Mouse (Mus musculus) embryonic facial prominence, embryonic 12.5 days (tissue): ENCODE results near the gene Hist1h2bh. TPM values are rescaled to one million over a fixed set of nuclear protein-coding genes. Genes with fewer than 3 reads are reported as not detected.

Experiments
- ATAC-seq: fragments of 200-750 bp; cut with Nextera tagmentation; 2 replicates; pipeline ENCODE4 v1.8.0; 2017; ENCODE audit not compliant: insufficient number of reproducible peaks, insufficient read depth, low FRiP score, low TSS enrichment
- H3K27ac ChIP-seq: fragments of 300-500 bp; sonication (generic); 2 replicates; pipeline ENCODE4 v1.5.1; 2016; ENCODE audit warnings: mild to moderate bottlenecking
- H3K27me3 ChIP-seq: fragments of 300-500 bp; sonication (generic); 2 replicates; pipeline ENCODE4 v1.6.1; 2016; ENCODE audit warnings: mild to moderate bottlenecking, moderate library complexity
- H3K36me3 ChIP-seq: fragments of 300-500 bp; sonication (generic); 2 replicates; pipeline ENCODE4 v1.6.1; 2016; ENCODE audit warnings: mild to moderate bottlenecking
- H3K4me1 ChIP-seq: fragments of 300-500 bp; sonication (generic); 2 replicates; pipeline ENCODE4 v1.6.1; 2016
- H3K4me2 ChIP-seq: fragments of 300-500 bp; sonication (generic); replicated peaks from 2 replicates; pipeline ENCODE4 v1.6.1; 2016; ENCODE audit warnings: mild to moderate bottlenecking, moderate library complexity
- H3K4me3 ChIP-seq: fragments of 300-500 bp; sonication (generic); 2 replicates; pipeline ENCODE4 v1.5.1; 2016; ENCODE audit warnings: mild to moderate bottlenecking
- H3K9ac ChIP-seq: fragments of 300-500 bp; sonication (generic); 2 replicates; pipeline ENCODE4 v1.6.1; 2016; ENCODE audit warnings: mild to moderate bottlenecking, moderate library complexity
- H3K9me3 ChIP-seq: fragments of 300-500 bp; sonication (generic); 2 replicates; pipeline ENCODE4 v1.6.1; 2016; ENCODE audit warnings: mild to moderate bottlenecking, moderate library complexity
- WGBS: fragments of 180-500 bp; shearing (Covaris S2); methylation state at CpG from one replicate; pipeline ENCODE4 v1.1.7; 2016; 5-methylcytosine and 5-hydroxymethylcytosine counted together
- polyA plus RNA-seq: library from polyadenylated mRNA; unstranded; fragments of >200 nt; fragmentation: Nextera tagmentation; extraction: Ambion mirVana; gene quantifications from 2 replicates; pipeline ENCODE4 v1.2.1, GENCODE M21; 2016

Gene Hist1h2bh
- polyA plus RNA-seq, 1 experiment from 2014 or later, result 1.3 TPM

DNA sequence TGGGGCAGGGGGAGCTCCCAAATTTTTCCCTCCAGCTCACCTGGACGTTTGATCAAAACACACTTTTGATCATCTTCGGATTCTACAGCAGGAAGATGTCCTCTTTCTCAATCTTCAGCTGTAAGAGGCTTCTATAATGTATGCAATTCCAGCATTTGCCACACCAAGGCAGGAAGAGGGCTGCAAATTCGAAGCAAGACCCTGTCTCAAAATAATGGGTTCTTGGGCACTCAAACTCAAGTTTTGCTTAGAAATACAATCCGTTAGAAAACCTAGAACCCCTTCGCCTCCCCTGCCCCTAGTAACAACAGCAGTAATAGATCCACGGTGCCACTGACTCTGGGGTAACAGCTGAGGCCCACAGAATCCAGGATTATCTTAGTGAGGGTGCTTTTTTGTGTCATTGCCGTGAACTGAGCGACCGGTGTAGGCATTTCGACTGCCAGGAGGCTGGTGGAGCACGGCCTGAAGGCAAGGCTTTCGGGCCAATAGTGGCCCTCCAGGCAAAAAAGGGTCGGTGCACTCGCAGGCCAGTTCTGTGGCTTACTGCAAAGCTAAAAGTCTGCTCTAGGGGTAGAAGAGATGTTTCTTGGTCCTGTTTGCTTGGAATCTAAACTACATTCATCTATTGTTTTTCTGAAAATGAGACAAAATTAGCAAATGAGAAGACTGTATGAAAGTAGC lies 37.4 kb downstream of the Hist1h2bh start:
- no peak for ATAC-seq
- peak overlapping the region; percentile 55; the same call in 1 of the 2 replicates for H3K27ac ChIP-seq
- peak overlapping the region; percentile 25; the same call in 1 of the 2 replicates for H3K9ac ChIP-seq
- peaks cover 14% of the 10 kb centered on the region; the same call in 1 of the 2 replicates for H3K4me1 ChIP-seq
- H3K9me3 ChIP-seq, result no peaks in the 10 kb centered on the region
- peak overlapping the region; percentile 55 for H3K4me2 ChIP-seq
- WGBS, result 2% methylated on average over 14 of the region's 14 CpGs
- H3K4me3 ChIP-seq, result peak overlapping the region; percentile 29
- no peaks in the 10 kb centered on the region for H3K27me3 ChIP-seq
- no peaks in the 10 kb centered on the region for H3K36me3 ChIP-seq

DNA sequence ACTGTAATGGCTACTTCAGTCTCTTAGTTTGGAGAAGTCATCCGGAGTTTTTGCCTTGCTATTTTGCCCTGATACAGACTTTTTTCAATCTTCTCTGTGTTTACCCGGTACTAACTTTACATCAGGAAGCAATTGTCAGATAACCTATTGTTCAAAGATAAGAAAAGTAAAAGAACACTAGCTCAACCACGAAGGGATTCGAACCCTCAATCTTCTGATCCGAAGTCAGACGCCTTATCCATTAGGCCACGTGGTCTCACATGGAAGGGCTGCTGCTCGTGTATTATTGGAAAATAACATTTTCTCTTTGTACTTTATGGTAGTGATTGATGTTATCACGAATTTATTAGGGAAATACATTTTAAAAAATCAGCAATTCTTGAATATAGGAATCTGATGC lies 39.4 kb downstream of the Hist1h2bh start:
- Histone ChIP-seq H3K4me3 (no peak overlapping the region), H3K4me2 (peak overlapping the region; percentile 15; the same call in 1 of the 2 replicates), H3K9ac (no peak overlapping the region), H3K9me3 (no peaks in the 10 kb centered on the region), H3K27me3 (no peaks in the 10 kb centered on the region), H3K27ac (no peak overlapping the region), H3K36me3 (no peaks in the 10 kb centered on the region), H3K4me1 (peaks cover 14% of the 10 kb centered on the region)
- ATAC-seq, result no peak
- WGBS, result 2% methylated on average over 9 of the region's 9 CpGs

DNA sequence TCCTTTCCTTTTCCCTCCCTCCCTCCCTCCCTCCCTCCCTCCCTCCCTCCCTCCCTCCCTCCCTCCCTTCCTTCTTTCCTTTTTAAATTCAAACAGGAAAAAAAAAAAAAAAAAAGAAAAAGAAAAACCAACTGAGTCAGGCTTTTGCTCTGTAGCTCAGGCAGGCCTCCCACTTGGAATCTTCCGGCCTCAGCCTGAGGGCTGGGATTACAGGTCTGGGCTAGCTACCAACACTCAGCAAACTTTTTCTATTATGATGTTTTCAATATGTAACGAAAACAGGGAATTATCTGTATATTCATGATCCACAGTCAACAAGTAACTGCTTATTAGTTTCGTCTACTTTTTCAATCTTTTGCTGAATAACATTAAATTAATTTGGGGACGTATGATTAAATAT lies 40.3 kb downstream of the Hist1h2bh start:
- WGBS, result 31% methylated on average over 4 of the region's 4 CpGs
- Histone ChIP-seq H3K36me3 (no peaks in the 10 kb centered on the region), H3K27ac (no peak overlapping the region), H3K9me3 (no peaks in the 10 kb centered on the region), H3K4me2 (no peak overlapping the region), H3K4me1 (peaks cover 16% of the 10 kb centered on the region), H3K4me3 (no peak overlapping the region), H3K27me3 (no peaks in the 10 kb centered on the region), H3K9ac (no peak overlapping the region)
- ATAC-seq, result no peak

DNA sequence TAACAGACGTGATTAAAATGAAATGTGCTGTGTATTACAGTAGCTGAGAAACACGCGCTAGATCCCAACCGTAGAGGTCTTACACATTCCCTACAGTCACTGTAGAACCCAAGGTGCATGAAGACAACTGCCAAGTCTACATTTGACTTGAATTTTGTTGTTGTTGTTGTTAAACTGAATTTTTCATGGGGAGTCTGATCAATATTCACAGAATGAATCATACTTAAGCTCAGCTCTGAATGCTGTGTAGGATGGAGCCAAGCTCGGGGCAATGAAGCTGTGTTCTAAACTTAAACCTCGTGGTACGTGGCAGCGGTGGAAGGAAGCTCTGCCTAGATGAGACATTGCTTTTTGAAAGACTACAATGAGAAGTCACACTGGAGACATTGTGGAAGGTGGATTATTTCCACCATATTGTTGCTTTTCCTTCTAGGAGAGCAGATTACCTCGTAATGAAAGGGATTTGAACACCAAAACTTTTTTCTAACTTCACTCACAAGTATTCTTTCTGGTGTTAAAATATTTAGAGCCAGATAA lies 41.1 kb downstream of the Hist1h2bh start:
- WGBS, result 35% methylated on average over 9 of the region's 9 CpGs
- Histone ChIP-seq H3K4me3 (no peak overlapping the region), H3K27me3 (no peaks in the 10 kb centered on the region)

DNA sequence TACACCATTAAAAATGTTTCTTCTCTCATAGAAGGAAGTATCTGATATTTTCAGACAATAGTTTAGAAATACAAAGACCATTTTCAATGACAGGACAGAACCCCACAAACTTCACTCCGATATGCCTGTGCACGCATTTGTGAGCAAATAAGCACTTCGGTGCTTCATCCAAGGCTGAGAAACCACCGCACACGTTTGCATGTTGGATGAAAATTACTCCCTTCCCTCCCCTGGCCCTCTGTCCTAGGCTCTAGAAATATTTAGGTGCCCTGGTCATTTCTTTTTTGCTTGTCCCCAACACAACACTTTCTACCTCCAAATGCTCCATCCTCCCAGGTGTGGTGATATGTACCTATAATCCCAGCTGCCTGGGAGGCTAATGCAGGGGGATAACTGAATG lies 41.7 kb downstream of the Hist1h2bh start:
- Histone ChIP-seq H3K4me2 (peak overlapping the region; percentile 41), H3K4me1 (peaks cover 16% of the 10 kb centered on the region), H3K9me3 (no peaks in the 10 kb centered on the region), H3K27ac (no peak overlapping the region), H3K9ac (no peak overlapping the region), H3K36me3 (no peaks in the 10 kb centered on the region), H3K27me3 (no peaks in the 10 kb centered on the region), H3K4me3 (no peak overlapping the region)
- WGBS, result 21% methylated on average over 5 of the region's 5 CpGs
- ATAC-seq, result no peak

More for the DNA sequence above, 41.1 kb downstream of the Hist1h2bh start:
- no peak for ATAC-seq
- Histone ChIP-seq H3K4me2 (peak overlapping the region; percentile 41), H3K36me3 (no peaks in the 10 kb centered on the region), H3K9ac (no peak overlapping the region), H3K27ac (no peak overlapping the region), H3K4me1 (peaks cover 16% of the 10 kb centered on the region), H3K9me3 (no peaks in the 10 kb centered on the region)

DNA sequence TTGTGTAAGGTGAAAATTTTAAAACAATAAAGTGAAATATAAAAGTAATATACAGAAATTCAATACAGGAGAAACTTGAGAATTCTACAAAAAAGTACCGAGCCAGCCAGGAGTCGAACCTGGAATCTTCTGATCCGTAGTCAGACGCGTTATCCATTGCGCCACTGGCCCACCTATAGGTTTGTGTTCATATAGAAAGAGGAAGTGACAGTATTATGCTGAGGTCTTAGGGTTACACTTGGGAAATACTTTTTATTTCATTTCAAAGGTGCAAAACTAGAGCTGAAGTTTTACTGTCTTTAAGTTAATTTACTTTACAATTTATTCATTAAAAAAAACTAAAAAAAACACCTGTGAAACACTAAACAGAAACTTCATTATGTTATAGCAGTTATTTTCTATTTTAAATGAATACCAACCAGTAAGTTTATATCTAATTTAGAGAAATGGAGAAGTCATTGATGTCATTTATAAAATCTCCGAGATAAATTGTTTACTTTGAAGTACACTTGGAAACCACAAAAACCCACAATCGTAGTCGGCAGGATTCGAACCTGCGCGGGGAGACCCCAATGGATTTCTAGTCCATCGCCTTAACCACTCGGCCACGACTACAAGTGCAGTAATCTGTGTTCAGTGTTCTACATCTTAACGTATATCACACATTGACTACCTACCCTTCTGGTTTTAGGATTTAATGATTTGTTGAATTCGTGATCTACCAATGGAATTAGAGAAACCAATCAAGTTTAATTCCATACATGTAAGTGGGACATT lies 42.6 kb downstream of the Hist1h2bh start:
- H3K27me3 ChIP-seq, result no peaks in the 10 kb centered on the region
- no peaks in the 10 kb centered on the region for H3K36me3 ChIP-seq
- H3K4me3 ChIP-seq, result 0 out of 2 replicates have a peak overlapping the region, but pooled peaks have one; percentile 15
- peaks cover 12% of the 10 kb centered on the region for H3K4me1 ChIP-seq
- H3K27ac ChIP-seq, result no peak overlapping the region
- H3K9ac ChIP-seq, result no peak overlapping the region
- 1% methylated on average over 17 of the region's 17 CpGs for WGBS
- ATAC-seq, result no peak
- no peaks in the 10 kb centered on the region for H3K9me3 ChIP-seq
- peak overlapping the region; percentile 41 for H3K4me2 ChIP-seq

DNA sequence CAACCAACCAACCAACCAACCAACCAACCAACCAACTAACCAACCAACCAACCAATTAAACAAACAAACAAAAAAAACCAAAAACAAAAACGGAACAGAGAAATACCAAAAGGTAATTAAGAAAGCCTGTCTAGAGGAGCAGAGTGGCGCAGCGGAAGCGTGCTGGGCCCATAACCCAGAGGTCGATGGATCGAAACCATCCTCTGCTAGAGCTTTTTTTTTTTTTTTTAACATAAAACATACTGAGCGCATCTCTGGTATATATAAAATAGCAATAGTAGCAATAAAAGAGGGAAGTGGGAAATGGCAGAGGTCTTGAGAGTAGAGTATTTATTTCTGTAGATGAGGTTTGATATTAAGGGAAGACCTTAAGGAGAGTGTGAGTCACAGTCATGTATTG lies 43.2 kb downstream of the Hist1h2bh start:
- no peak for ATAC-seq
- Histone ChIP-seq H3K4me1 (peaks cover 6% of the 10 kb centered on the region), H3K9ac (no peak overlapping the region), H3K4me3 (no peak overlapping the region), H3K9me3 (no peaks in the 10 kb centered on the region), H3K27ac (no peak overlapping the region), H3K4me2 (no peak overlapping the region), H3K36me3 (no peaks in the 10 kb centered on the region), H3K27me3 (no peaks in the 10 kb centered on the region)
- WGBS, result 7% methylated on average over 7 of the region's 7 CpGs

DNA sequence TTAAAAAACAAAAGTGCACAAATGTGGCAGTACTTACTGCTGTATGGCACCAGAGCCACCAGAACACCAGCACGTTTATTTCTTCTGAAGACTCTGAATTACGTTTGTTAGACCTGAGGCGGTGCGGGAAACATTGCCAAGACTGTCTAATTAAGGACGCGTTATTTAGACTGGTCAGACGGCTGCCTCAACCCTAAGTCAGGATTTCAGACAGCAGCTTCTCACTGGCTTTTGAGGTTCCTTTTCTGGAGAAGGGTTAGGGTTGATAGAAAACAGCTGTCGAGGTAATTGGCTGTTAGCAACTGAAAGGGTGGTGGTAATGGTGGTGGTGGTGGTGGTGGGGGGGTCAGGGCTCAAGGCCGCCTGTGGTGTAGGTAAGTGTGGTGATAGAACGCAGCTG lies 44.5 kb downstream of the Hist1h2bh start:
- H3K9ac ChIP-seq, result 0 out of 2 replicates have a peak overlapping the region, but pooled peaks have one; percentile 7
- no peak overlapping the region for H3K27ac ChIP-seq
- H3K9me3 ChIP-seq, result no peaks in the 10 kb centered on the region
- no peaks in the 10 kb centered on the region for H3K27me3 ChIP-seq
- peaks cover 5% of the 10 kb centered on the region; the same call in 1 of the 2 replicates for H3K4me1 ChIP-seq
- peak overlapping the region; percentile 31 for H3K4me3 ChIP-seq
- no peak for ATAC-seq
- peak overlapping the region; percentile 51 for H3K4me2 ChIP-seq
- H3K36me3 ChIP-seq, result no peaks in the 10 kb centered on the region
- WGBS, result 1% methylated on average over 10 of the region's 10 CpGs

DNA sequence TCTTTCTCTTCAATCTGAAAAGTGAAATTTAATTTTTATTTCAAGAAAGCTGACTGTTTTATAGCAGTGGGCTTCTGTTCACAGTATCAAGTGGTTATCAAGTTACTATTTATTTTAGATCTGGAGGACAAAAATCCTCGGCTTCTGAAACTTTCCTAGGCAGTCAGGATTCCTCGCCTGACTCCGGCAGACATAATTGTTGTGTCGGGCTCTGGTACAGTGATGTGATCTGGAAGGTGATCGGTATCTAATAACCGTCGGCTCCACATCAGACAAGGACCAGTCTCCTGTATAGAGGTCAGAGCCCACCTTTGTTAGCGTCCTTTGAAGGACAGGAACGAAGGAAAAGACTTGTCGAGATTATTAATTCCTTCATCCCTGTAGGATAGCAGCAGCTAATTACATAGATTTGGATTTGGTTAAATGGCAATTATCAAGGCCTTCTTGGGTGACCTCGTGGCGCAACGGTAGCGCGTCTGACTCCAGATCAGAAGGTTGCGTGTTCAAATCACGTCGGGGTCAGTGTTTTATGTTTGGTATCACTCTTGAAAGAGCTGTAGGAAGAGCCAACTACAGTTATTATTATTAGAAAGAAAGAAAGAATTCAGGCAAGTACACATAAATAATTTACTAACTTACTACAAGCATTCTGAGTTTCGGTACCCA lies 45.4 kb downstream of the Hist1h2bh start:
- WGBS, result 2% methylated on average over 19 of the region's 19 CpGs
- Histone ChIP-seq H3K36me3 (no peaks in the 10 kb centered on the region), H3K4me3 (peak overlapping the region; percentile 31), H3K27me3 (no peaks in the 10 kb centered on the region), H3K4me1 (peaks cover 5% of the 10 kb centered on the region; the same call in 1 of the 2 replicates), H3K9ac (no peak overlapping the region), H3K27ac (no peak overlapping the region), H3K4me2 (peak overlapping the region; percentile 51), H3K9me3 (no peaks in the 10 kb centered on the region)
- ATAC-seq, result no peak

DNA sequence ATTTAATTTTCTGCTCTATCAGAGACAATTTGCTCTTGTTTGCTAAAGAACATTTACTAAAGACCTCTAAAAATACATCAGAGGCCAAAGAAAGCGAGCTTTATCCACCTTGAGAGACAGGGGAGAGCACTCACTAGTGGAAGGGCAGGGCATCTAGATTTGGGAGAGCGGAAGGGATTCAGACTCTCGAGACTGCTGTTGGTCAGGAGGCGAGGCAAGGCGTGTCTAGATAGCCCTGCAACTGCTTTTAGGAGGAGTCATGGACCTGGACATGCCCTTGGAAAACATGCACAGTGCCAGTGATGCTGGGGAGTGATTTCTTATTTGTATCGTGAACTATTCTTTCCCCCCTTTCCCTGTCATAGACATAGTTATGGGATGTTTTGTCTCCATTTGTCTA lies 47.7 kb downstream of the Hist1h2bh start:
- 74% methylated on average over 6 of the region's 6 CpGs for WGBS
- no peak overlapping the region for H3K9ac ChIP-seq
- no peak for ATAC-seq
- H3K27me3 ChIP-seq, result no peaks in the 10 kb centered on the region
- H3K4me1 ChIP-seq, result peaks cover 5% of the 10 kb centered on the region; the same call in 1 of the 2 replicates
- no peak overlapping the region for H3K27ac ChIP-seq
- H3K4me2 ChIP-seq, result no peak overlapping the region
- no peak overlapping the region for H3K4me3 ChIP-seq
- no peaks in the 10 kb centered on the region for H3K36me3 ChIP-seq
- no peaks in the 10 kb centered on the region for H3K9me3 ChIP-seq

DNA sequence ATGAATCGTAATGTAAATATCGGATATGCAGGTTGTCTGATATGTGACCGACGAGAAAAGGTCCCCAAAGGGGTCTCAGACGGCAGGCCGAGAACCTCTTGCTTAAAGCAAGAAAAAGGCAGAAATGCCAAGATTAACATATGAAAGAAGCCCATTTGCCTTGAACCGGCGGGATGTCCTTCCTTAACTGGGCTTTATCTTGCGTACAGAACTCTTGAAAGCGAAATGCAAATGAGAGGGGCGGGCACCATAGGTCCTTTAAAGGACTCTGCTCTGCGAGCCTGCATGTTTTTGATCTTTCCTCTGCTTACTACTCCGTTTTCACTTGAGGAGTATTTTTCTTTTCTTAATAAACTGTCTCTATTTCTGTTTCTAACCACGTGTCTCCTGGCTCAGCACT lies 51.2 kb downstream of the Hist1h2bh start:
- no peak for ATAC-seq
- WGBS, result 5% methylated on average over 14 of the region's 14 CpGs
- Histone ChIP-seq H3K36me3 (no peaks in the 10 kb centered on the region), H3K27ac (no peak overlapping the region), H3K9me3 (no peaks in the 10 kb centered on the region), H3K9ac (no peak overlapping the region), H3K4me1 (peaks cover 5% of the 10 kb centered on the region), H3K4me2 (peak overlapping the region; percentile 40), H3K4me3 (peak overlapping the region; percentile 22; the same call in 1 of the 2 replicates), H3K27me3 (no peaks in the 10 kb centered on the region)
